Mouse (Mus musculus) heart, adult 2 months (tissue): Measurements from ENCODE around the gene Gnb1l.

Experiments used
- CTCF ChIP-seq: fragments of 200-600 bp; IDR thresholded peaks from 2 replicates; pipeline ENCODE4 v1.8.1; 2022; ENCODE audit warnings: antibody characterized with exemption, mild to moderate bottlenecking, moderate library complexity
- EP300 ChIP-seq: fragments of 200-500 bp; IDR thresholded peaks from 2 replicates; pipeline ENCODE4 v1.6.1; 2011; ENCODE audit warnings: low read depth, low read length, control low read depth; ENCODE audit not compliant: insufficient read depth

GRCm38 (mm10) chr16:18490281-18490680, 8.2 kb upstream of the Gnb1l start:
- TF ChIP-seq CTCF (no peak), EP300 (no peak)
